In the genomic region with DNA sequence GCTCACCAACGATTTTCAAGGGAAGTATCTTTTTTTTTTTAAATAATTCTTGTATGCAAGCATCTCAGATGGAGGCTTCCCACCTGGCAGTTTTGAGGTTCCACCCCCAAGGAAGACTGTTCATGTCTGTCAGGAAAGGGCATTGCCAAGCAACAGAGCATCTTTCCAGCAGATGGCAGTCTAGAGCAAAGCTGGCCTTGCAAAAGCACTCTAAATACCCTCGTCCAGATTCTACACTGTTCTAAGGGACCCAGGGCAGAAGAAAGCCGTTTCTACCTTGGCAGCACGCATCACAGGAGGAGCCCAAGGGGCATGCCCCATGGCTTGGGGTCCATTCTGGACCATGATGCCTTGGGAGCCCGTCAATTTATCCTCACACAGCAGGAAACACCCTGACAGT, we compare ENCODE assay signal across 10 mouse cellular contexts. TPM values are rescaled to one million over a fixed set of nuclear protein-coding genes. Genes with fewer than 3 reads are reported as not detected.
DNase-seq lines count a peak whose midpoint lies in the region; ATAC-seq and TF ChIP-seq lines count a peak whose summit lies in the region.
"Had no signal": no experiment of that assay in that cellular context is flagged by ENCODE, and none has a peak within 500 bp of the region (broad histone marks: within the 10 kb centered on the region; RNA-seq: fewer than 3 reads in every experiment).

No protein-coding gene starts in this region.

- peak; percentile 84 for TF ChIP-seq CTCF in kidney, adult 2 months (conservative IDR thresholded peaks at IDR 0.05; ENCODE audit: insufficient read depth, insufficient read length, low read depth, low read length)

- H3K4me2 ChIP-seq in kidney, embryonic 16.5 days (replicated peaks; ENCODE audit: low read depth, low read length): no peak overlapping the region
- H3K4me2 ChIP-seq in embryonic facial prominence, embryonic 11.5 days (ENCODE audit: low read depth, low read length): no peak overlapping the region
- no peak overlapping the region for H3K4me2 ChIP-seq in hindbrain, embryonic 14.5 days (replicated peaks)

- no peak for ATAC-seq in kidney, embryonic 16.5 days (ENCODE audit: low FRiP score, low TSS enrichment)
- 0 out of 2 replicates have a peak, but pooled peaks have one; percentile 24 for ATAC-seq in embryonic facial prominence, embryonic 11.5 days (replicated peaks; ENCODE audit: insufficient number of reproducible peaks, low FRiP score, low TSS enrichment, low read depth)
- peak; percentile 39; the same call in 1 of the 2 replicates for ATAC-seq in hindbrain, embryonic 14.5 days (ENCODE audit: low FRiP score)

- WGBS in kidney, adult 2 months: 8% methylated on average over 5 of the region's 5 CpGs
- WGBS in kidney, embryonic 16.5 days: 10% methylated on average over 5 of the region's 5 CpGs
- 11% methylated on average over 5 of the region's 5 CpGs for WGBS in embryonic facial prominence, embryonic 11.5 days
- WGBS in hindbrain, embryonic 14.5 days: 13% methylated on average over 5 of the region's 5 CpGs
- WGBS in limb, embryonic 10.5 days: 21% methylated on average over 5 of the region's 5 CpGs

- H3K4me3 ChIP-seq in kidney, adult 2 months (ENCODE audit: insufficient read depth, low read depth, low read length): no peak overlapping the region
- H3K4me3 ChIP-seq in kidney, embryonic 16.5 days (ENCODE audit: low read length): no peak overlapping the region
- no peak overlapping the region for H3K4me3 ChIP-seq in embryonic facial prominence, embryonic 11.5 days (ENCODE audit: low read depth, low read length)
- no peak overlapping the region for H3K4me3 ChIP-seq in hindbrain, embryonic 14.5 days (replicated peaks; ENCODE audit: low read length)
- H3K4me3 ChIP-seq in limb, embryonic 10.5 days: no peak overlapping the region
- H3K4me3 ChIP-seq: erythroblast, embryonic 14.5 days; myocyte had no signal

- no peak for TF ChIP-seq POLR2A in kidney, adult 2 months (IDR thresholded peaks at IDR 0.05; ENCODE audit: low read depth, low read length)

- H3K27me3 ChIP-seq in kidney, adult 2 months (replicated peaks; ENCODE audit: control insufficient read depth, insufficient read depth, low read length): no peaks in the 10 kb centered on the region
- H3K27me3 ChIP-seq in kidney, embryonic 16.5 days (ENCODE audit: insufficient read depth, low read length): peaks cover 15% of the 10 kb centered on the region
- H3K27me3 ChIP-seq in embryonic facial prominence, embryonic 11.5 days (ENCODE audit: control insufficient read depth, insufficient read depth, low read length): peaks cover 6% of the 10 kb centered on the region; the same call in 1 of the 2 replicates
- no peaks in the 10 kb centered on the region; the same call in 1 of the 2 replicates for H3K27me3 ChIP-seq in hindbrain, embryonic 14.5 days (ENCODE audit: control insufficient read depth, insufficient read depth, low read length)
- H3K27me3 ChIP-seq in limb, embryonic 10.5 days (ENCODE audit: low read depth, poor library complexity, severe bottlenecking): peaks cover 21% of the 10 kb centered on the region

- no peak overlapping the region for H3K27ac ChIP-seq in kidney, adult 2 months (ENCODE audit: insufficient read depth, low read depth, low read length)
- no peak overlapping the region for H3K27ac ChIP-seq in kidney, embryonic 16.5 days (ENCODE audit: low read length)
- H3K27ac ChIP-seq in embryonic facial prominence, embryonic 11.5 days (replicated peaks; ENCODE audit: low read depth, low read length): no peak overlapping the region
- no peak overlapping the region for H3K27ac ChIP-seq in hindbrain, embryonic 14.5 days
- no peak overlapping the region for H3K27ac ChIP-seq in limb, embryonic 10.5 days

- H3K9me3 ChIP-seq in kidney, embryonic 16.5 days (ENCODE audit: low read length): no peaks in the 10 kb centered on the region
- no peaks in the 10 kb centered on the region for H3K9me3 ChIP-seq in embryonic facial prominence, embryonic 11.5 days (replicated peaks; ENCODE audit: control insufficient read depth, low read length)
- H3K9me3 ChIP-seq in hindbrain, embryonic 14.5 days (ENCODE audit: control insufficient read depth, low read length): no peaks in the 10 kb centered on the region
- H3K9me3 ChIP-seq in limb, embryonic 10.5 days (replicated peaks): no peaks in the 10 kb centered on the region

- no peaks in the 10 kb centered on the region for H3K4me1 ChIP-seq in kidney, adult 2 months (ENCODE audit: control insufficient read depth, insufficient read depth, low read length)
- H3K4me1 ChIP-seq in kidney, embryonic 16.5 days (ENCODE audit: insufficient read depth, low read length): no peaks in the 10 kb centered on the region; the same call in 1 of the 2 replicates
- H3K4me1 ChIP-seq in embryonic facial prominence, embryonic 11.5 days (ENCODE audit: control insufficient read depth, insufficient read depth, low read length): no peaks in the 10 kb centered on the region
- 0 out of 2 replicates have a peak, but pooled peaks cover 4% of the 10 kb centered on the region for H3K4me1 ChIP-seq in hindbrain, embryonic 14.5 days (replicated peaks; ENCODE audit: control insufficient read depth, insufficient read depth, low read length)
- H3K4me1 ChIP-seq in limb, embryonic 10.5 days: peaks cover 18% of the 10 kb centered on the region

- DNase-seq in kidney, adult 2 months: peak; percentile 45
- peak; percentile 74 for DNase-seq in ZHBTc4 (ENCODE audit: low read depth, low spot score)
- peak; percentile 91 for DNase-seq in embryonic facial prominence, embryonic 11.5 days (ENCODE audit: low spot score)
- peak; percentile 90 for DNase-seq in hindbrain, embryonic 14.5 days (ENCODE audit: low spot score)
- peak; percentile 71 for DNase-seq in limb, embryonic 10.5 days (ENCODE audit: low spot score)
- peak; percentile 14 to 23 for DNase-seq in natural killer cell, adult 2 months (ENCODE audit: low spot score in 2 of 2)
- peak; percentile 76 for DNase-seq in thymus, postnatal 4 days

- no peak overlapping the region for H3K9ac ChIP-seq in kidney, embryonic 16.5 days (replicated peaks; ENCODE audit: low read length)
- no peak overlapping the region for H3K9ac ChIP-seq in embryonic facial prominence, embryonic 11.5 days (replicated peaks; ENCODE audit: low read length)
- H3K9ac ChIP-seq in hindbrain, embryonic 14.5 days: no peak overlapping the region

- H3K36me3 ChIP-seq in kidney, adult 2 months (ENCODE audit: control insufficient read depth, insufficient read depth, low read length): no peaks in the 10 kb centered on the region
- no peaks in the 10 kb centered on the region for H3K36me3 ChIP-seq in kidney, embryonic 16.5 days (ENCODE audit: insufficient read depth, low read length)
- no peaks in the 10 kb centered on the region for H3K36me3 ChIP-seq in embryonic facial prominence, embryonic 11.5 days (replicated peaks; ENCODE audit: control insufficient read depth, insufficient read depth, low read depth, low read length)
- no peaks in the 10 kb centered on the region for H3K36me3 ChIP-seq in hindbrain, embryonic 14.5 days (replicated peaks; ENCODE audit: control insufficient read depth, insufficient read depth)
- no peaks in the 10 kb centered on the region for H3K36me3 ChIP-seq in limb, embryonic 10.5 days

RNA-seq across cellular contexts. Expression of a gene that starts 12.9 kb away (rescaled TPM):
- polyA plus RNA-seq in kidney, adult 2 months (2012; rRNA removed): not detected in 2 replicates
- polyA plus RNA-seq in kidney, embryonic 16.5 days (2015; fragmentation: Nextera tagmentation; extraction: Ambion mirVana): not detected in 2 replicates
- polyA plus RNA-seq in embryonic facial prominence, embryonic 11.5 days (2014; fragmentation: Nextera tagmentation; extraction: Ambion mirVana): not detected in 2 replicates
- polyA plus RNA-seq in hindbrain, embryonic 14.5 days (2014; fragmentation: Nextera tagmentation; extraction: Ambion mirVana): not detected in 2 replicates
- polyA plus RNA-seq in limb, embryonic 10.5 days (2016; fragmentation: Nextera tagmentation; extraction: Ambion mirVana): not detected in 2 replicates
- polyA plus RNA-seq: erythroblast, embryonic 14.5 days; myocyte had no signal

Comparison
In these comparisons a context has a peak if more than half of its experiments do, and no peak if none do; other contexts are left out.
1. DNase-seq: peak in every context shown above with its lines; median percentile 91 in embryonic facial prominence, embryonic 11.5 days; 90 in hindbrain, embryonic 14.5 days; 76 in thymus, postnatal 4 days; 74 in ZHBTc4; 71 in limb, embryonic 10.5 days; 45 in kidney, adult 2 months; 18 in natural killer cell, adult 2 months.